Mouse (Mus musculus): ENCODE measurements around the gene Atp8b3.
A peak's percentile ranks its signal among the peaks of the same experiment; 100 is the strongest.

Atp8b3 gene

DNA sequence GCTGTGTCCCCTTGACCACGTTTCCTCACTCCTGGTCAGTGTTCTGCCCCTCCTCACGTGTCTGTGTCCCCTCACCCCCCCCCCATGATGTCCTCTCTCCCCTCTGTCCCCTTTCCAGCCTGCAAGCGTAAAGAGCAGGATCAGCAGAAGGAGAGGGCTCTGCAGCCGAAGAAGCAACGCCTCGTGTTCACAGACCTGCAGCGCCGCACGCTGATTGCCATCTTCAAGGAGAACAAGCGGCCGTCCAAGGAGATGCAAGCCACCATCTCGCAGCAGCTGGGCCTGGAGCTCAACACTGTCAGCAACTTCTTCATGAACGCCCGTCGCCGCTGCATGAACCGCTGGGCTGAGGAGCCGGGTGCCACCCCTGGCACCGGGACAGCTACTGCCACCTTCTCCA, 25.2 kb downstream of the Atp8b3 start:
- no peak for DNase-seq

DNA sequence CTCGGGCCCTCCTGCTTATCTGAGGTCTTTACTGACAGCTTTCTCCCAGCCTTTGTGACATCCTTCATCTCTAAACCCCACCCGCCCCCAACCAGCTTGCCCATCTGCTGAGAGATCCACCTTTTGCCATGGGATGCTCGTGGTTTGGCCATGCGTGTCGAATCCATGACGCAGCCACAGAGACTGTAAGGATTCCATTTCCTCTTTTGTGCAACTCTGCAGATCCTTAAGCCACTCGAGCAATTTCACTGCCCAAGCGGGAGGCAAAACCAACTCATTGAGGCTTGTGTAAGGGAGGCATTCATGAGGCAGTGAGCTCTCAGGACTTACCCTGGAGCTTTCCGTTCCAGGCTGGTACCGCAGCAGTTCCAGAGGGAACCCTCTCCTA, 28.7 kb downstream of the Atp8b3 start:
- no peak for DNase-seq

DNA sequence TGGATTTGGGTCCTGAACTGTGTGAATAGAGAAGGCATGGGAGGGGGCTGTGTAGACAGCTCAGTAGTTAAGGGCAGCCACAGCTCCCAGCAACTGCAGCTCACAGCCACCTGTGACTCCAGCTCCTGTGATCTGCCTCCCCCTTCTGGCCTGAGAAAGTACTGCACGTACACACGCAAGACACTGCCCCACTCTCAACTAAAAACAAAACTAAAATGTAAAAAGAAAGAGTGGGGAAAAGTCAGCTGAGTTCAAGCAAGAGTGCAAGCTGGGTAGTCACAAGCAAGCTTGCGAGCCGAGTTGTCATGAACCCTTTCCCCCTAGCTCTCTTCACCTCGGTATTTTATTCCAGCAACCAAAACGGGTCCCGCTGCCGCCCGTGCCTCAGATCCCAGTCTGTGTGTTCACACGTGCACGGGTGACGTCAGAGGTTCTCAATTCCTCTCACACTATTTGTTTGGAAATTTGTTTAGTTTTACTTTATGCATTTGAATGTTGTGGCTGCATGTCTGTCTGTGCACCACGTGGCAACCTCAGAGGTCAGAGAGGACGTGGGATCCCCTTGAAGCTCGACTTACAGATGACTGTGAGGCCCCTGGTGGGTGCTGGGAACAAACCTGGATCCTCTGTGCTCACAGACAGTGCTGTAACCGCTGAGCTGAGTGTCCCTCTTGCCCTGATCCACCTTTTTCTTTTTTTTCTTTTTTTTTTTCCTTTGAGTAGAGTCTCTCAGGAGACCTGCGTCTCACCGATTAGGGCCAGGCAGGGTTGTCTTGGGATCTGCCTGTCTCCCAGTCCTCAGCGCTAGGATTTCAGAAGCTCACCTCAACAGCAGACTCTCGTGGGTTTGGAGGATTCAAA, 29.3 kb downstream of the Atp8b3 start:
- peak; percentile 79 to 83 for DNase-seq

DNA sequence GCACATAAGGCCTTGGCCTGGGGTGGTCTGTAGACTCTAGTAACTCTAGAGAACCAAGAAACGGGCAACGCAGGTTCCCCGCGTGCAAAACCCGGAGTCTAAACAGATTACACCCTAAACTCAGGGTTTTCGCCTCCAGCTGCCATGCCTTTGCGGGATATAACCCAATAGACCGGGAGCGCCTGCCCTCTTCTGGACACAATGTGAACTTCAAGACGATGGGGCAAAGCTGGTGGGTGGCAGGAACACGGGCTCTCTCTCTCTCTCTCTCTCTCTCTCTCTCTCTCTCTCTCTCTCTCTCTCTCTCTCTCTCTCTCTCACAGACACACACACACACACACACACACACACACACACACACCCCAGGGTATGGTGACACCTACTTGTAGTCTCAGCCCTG, 32.7 kb downstream of the Atp8b3 start:
- DNase-seq: peak; percentile 61 to 68

DNA sequence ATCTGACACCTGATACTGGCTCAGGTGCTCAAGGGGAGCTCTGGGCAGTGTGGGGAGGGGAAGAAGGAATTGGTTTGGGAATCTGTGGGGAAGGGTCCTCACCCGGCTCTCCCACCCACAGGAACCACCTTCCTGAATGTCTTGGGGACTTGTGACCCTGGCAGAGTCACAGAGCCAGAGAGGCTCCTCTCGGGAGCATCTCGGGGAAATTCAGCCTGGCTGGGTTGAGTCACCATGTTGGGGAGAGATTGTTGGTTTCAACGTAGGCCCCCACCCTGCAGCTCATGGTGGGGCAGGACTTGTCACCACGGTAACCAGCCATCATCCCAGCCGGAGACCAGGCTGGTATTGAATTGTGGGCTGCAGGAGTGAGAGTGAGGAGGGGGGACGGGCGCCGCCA, 34.2 kb downstream of the Atp8b3 start:
- no peak for DNase-seq

DNA sequence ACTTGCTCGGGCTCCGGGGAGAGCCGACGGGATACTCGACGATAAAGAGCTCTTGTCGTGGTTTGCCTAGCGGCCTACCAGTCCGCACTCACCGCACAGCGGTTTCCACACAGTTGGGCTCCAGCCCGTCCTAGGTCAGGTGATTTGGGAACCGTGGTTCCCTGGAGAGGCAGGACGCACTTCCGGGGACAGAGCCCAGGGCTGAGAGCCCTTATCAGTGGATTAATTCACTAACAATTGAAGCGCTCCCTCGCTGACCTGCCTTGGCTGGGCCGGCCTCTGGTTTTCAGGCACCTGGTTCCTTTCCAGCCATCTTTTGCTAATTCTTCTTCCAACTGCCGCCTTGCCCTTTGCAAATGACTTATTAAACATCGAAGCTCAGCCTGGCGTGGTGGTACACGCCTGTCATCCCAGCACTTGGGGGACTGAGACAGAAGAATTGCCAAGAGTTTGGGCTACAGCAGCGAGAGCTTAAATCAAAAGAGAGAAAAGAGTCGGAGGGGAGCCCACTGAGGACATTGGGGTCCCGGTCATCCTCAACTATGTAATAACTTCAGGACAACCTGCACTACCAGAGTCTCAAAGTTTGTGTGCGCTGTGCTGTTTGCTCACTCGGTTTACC, 35.2 kb downstream of the Atp8b3 start:
- DNase-seq: no peak

DNA sequence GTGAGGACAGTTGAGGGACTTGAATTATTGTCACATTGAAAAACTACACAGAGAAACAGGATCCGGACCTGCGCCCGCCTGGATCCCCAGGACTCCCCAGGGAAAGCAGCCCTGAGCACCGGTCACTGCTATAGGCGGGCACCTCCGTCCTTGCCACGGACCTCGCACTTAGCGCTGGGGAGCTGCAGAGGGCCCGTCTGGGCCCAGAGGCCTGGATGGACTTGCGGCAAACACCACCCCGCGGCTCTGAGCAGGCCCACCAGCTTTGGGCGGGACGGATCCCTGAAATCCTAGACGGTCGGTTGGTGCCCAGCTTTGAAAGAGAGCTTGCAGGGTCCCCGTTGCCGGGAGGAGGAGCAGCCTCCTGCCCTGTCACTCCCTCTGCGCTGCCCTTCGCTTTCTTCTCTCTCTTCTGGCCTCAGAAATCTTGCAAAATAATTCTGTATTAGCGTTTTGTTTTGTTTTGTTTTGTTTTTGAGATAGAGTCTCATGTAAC, 36.1 kb downstream of the Atp8b3 start:
- DNase-seq: no peak

DNA sequence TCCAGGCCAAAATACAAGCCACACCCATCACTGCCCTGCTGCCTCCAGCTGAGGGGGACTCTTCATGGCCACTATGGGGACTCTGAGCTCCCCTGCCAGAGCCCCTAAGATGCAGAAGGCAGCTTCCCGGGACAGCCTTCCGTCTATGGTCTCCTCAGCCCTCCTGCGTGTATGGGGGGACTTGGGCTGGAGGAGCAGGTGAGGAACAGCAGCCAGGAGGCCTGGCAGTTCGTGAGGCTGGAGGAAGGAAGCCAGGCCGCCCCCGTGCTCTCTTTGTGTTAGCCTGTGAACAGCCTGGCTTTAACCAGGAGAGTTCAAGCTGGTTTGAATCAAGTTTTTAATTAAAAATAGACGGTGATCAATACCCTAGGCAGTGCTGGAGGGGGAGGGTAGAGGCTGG, 36.6 kb downstream of the Atp8b3 start:
- DNase-seq: no peak

DNA sequence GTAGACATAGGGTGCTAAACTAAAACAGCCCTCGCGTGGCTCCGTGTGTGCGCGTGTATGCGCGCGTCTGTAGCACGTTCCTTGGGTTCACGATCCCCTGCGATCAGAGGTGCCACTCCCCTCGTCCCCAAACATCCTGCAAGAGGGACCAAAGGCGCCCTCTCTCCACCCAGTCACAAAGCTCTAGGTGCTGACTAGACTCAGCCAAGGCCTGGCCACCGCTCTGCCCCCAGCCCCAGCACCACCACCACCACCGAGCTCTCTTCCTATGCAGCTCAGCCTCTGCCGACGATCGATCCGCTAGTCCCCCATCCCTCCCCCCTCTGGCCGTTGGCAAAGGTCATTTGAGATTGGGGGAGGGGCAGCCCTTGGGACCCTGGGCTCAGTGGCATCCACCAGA, 42.5 kb downstream of the Atp8b3 start:
- DNase-seq: no peak

DNA sequence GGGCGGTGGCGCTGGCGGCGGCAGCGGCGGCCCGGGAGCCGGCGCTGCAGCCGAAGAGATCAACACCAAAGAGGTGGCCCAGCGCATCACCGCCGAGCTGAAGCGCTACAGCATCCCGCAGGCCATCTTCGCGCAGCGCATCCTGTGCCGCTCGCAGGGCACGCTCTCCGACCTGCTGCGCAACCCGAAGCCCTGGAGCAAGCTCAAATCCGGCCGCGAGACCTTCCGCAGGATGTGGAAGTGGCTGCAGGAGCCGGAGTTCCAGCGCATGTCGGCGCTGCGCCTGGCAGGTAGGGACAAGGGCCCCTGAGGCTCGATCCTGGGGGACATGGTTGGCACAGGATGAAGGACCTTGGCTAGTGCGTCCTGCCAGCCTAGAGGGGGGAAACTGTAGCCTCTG, 43.0 kb downstream of the Atp8b3 start:
- DNase-seq: no peak

DNA sequence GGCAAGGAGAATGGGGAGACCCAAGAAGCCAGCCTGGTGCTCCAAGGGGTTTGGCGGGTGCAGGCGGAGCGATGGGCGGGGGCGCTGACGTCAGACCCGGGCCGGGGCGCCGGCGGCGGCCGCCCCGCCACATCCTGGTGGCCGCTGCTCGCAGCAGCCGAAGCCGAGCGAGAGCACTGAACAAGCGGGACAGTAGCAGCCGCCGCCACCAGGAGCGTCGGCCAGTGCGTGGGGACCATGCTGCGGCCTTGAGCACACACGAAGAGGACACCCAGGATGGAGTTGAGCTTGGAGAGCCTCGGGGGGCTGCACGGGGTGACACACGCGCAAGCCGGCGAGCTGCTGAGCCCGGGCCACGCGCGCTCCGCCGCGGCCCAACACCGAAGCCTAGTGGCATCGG, 44.2 kb downstream of the Atp8b3 start, which contains the start of gene Onecut3:
Gene Onecut3 (plus strand): TSS at position 104 of the 400 bp plus-strand sequence.
- no peak for DNase-seq

DNA sequence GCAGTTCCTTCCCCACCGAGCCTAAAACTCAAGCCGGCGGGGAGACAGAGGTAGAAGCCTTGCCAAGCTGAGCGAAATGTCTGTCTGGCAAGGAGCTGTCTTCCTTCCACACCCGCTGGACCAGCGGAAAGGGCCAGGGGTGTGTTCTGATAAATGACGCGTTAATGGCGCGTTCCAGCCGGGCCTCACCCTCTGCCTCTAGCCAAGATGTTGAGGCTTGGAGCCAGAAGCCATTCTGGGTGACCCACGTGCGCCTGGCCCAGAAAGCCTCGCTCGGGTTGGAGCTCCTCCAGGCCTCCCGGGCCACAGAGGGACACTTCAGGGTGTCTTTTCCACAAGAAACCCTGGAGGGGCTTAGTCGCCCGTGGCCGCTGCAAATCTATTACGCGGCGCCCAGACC, 48.9 kb downstream of the Atp8b3 start:
- no peak for DNase-seq

DNA sequence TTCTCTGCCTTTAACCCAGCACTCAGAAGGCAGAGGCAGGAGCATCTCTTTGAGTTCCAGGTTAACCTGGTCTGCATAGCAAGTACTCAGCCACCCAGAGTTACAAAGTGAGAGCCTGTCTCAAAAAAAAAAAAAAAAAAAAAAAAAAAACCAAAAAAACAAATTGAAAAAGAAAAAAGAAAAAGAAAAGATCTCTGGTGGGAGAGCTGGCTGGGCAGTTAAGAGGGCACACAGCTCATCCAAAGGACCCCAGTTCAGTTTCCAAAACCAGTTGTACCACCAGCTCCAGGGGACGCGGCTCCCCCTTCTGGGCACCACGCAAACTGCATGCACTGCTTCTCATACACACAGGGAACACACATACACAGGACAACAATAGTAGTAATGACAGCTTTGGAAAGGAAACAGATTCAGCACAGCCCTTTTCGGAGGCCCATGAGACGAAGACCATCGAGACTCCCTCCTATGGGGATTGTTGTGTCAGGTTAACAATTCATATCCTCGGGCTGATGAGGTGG, 52.0 kb downstream of the Atp8b3 start:
- no peak for DNase-seq

DNA sequence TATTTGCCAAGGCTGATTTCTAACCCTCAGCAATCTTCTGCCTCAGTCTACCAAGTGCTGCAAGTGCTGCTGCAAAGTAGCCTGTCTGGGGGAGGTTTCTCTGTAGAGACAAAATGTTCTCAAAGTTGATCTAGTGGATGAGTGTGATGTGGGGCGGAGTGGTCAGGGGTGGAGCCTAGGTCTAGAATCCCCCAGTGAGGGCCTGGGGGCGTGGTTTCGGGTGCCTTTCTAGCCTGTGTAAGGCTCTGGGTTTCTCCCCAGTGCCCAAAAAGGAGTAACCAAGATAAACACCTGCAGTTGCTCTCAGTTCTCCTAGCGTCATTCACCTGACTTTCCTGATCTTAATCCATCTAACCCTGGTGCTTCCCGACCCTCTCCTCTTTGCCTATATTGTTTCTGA, 57.9 kb downstream of the Atp8b3 start:
- DNase-seq: no peak

DNA sequence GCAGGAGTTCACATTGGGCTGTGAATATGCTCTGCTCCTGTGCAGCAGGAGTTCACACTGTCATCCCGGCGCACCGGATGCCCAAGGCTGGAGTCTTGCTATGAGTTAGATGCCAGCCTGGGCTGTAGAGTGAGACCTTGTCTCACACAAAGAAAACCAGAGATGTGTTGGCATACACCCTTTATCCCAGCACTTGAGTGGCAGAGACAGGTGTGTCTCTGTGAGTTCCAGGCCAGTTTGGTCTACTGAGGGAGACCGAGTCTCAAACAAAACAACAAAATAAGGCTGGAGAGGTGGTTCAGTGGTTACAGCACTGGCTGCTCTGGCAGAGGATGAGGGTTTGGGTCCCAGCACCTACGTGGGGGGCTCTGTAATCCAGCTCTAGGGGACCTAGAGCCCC, 60.4 kb downstream of the Atp8b3 start:
- no peak for DNase-seq

DNA sequence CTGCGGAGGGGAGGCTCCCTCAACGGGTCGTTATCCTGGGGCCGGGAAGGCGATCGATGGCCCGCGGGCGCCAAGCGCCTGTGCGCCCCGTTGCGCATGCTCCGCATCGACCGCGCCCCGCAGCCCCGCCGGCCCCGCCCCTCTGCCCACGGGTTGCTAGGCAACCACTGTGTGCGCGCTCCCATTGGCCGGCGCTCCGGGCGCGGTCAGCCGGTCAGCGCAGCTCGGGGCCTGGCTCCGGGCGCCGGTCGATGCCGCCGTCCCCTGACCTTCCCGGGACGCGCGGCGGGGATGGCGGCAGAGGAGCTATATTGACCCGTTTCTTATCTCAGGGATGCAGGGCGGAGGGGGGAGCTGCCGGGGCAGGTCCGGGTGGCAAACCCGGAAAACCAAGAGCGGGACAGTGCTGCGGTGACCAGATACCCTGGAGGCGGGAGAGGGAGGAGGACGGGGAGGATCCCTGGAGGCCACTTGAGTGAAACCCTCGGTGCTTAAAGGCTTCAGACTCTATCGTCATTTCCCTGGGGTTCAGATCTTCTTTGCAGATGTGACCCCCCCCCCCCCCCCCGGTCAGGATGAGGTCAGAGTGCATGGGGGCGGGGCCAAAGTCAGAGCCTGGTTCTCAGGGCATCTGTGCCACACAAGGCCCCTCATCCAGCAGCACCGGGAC, 63.5 kb downstream of the Atp8b3 start:
- peak; percentile 89 to 95 for DNase-seq

All from cerebellum, postnatal 36 days (tissue).